Mouse (Mus musculus) lung, embryonic 15.5 days (tissue): ENCODE results near the gene Suclg2. TPM values are rescaled to one million over a fixed set of nuclear protein-coding genes. Genes with fewer than 3 reads are reported as not detected.
A peak's percentile ranks its signal among the peaks of the same experiment; 100 is the strongest.
"Not testable (repeated sequence)": the region's sequence is repeated elsewhere in the genome, so short reads cannot be mapped to it uniquely, and the experiment has no call there.

ENCODE experiments used
- ATAC-seq: fragments of 200-750 bp; cut with Nextera tagmentation; 2 replicates; pipeline ENCODE4 v1.8.0; 2017; ENCODE audit warnings: moderate number of reproducible peaks, borderline replicate concordance; ENCODE audit not compliant: low FRiP score, low TSS enrichment; ENCODE audit errors: extremely low read depth
- H3K27ac ChIP-seq: fragments of 300-500 bp; sonication (generic); 2 replicates; pipeline ENCODE4 v1.5.1; 2015; ENCODE audit warnings: moderate library complexity, mild to moderate bottlenecking, inconsistent platforms
- H3K27me3 ChIP-seq: fragments of 300-500 bp; sonication (generic); 2 replicates; pipeline ENCODE4 v1.6.1; 2015; ENCODE audit warnings: inconsistent platforms
- H3K36me3 ChIP-seq: fragments of 300-500 bp; sonication (generic); 2 replicates; pipeline ENCODE4 v1.6.1; 2015; ENCODE audit warnings: inconsistent platforms
- H3K4me1 ChIP-seq: fragments of 300-500 bp; sonication (generic); 2 replicates; pipeline ENCODE4 v1.6.1; 2015; ENCODE audit warnings: inconsistent platforms
- H3K4me2 ChIP-seq: fragments of 300-500 bp; sonication (generic); 2 replicates; pipeline ENCODE4 v1.6.1; 2015; ENCODE audit warnings: inconsistent platforms, mild to moderate bottlenecking, moderate library complexity
- H3K4me3 ChIP-seq: fragments of 300-500 bp; sonication (generic); 2 replicates; pipeline ENCODE4 v1.5.1; 2015; ENCODE audit warnings: mild to moderate bottlenecking, inconsistent platforms
- H3K9ac ChIP-seq: fragments of 300-500 bp; sonication (generic); 2 replicates; pipeline ENCODE4 v1.6.1; 2015; ENCODE audit warnings: inconsistent platforms
- H3K9me3 ChIP-seq: fragments of 300-500 bp; sonication (generic); 2 replicates; pipeline ENCODE4 v1.6.1; 2016; ENCODE audit warnings: inconsistent platforms
- WGBS: fragments of 180-500 bp; shearing (Covaris S2); methylation state at CpG from one replicate; pipeline ENCODE4 v1.1.7; 2015; 5-methylcytosine and 5-hydroxymethylcytosine counted together
- polyA plus RNA-seq: library from polyadenylated mRNA; unstranded; fragments of >200 nt; fragmentation: Nextera tagmentation; extraction: Ambion mirVana; gene quantifications from 2 replicates; pipeline ENCODE4 v1.2.1, GENCODE M21; 2015

The Suclg2 gene
- polyA plus RNA-seq, 1 experiment from 2014 or later = 69.8 TPM

DNA sequence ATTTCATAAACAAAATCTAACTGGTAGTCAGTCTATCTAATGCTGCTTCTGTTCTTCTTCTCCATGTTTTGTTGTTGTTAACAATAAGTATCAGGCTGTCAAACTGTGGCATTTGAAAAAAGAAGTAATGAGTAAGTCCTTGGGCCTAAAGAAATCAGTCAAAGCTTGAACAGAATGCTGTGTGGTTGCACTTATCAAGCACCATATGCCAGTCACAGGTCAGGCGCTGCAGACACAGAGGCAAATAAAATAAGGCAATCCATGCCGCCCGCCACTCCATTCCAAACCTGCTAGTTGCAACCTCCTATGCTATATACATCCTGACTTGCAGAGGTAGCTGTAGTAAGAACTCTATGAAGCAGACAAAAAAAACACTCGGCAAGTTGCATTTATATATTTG lies 100.2 kb downstream of the Suclg2 start:
- no peak overlapping the region for H3K4me3 ChIP-seq
- H3K9me3 ChIP-seq = no peaks in the 10 kb centered on the region
- H3K27ac ChIP-seq = no peak overlapping the region
- H3K36me3 ChIP-seq = no peaks in the 10 kb centered on the region
- ATAC-seq = no peak
- H3K4me2 ChIP-seq = no peak overlapping the region
- no peaks in the 10 kb centered on the region for H3K27me3 ChIP-seq
- H3K9ac ChIP-seq = no peak overlapping the region
- 86% methylated on average over 4 of the region's 4 CpGs for WGBS
- H3K4me1 ChIP-seq = peaks cover 6% of the 10 kb centered on the region

DNA sequence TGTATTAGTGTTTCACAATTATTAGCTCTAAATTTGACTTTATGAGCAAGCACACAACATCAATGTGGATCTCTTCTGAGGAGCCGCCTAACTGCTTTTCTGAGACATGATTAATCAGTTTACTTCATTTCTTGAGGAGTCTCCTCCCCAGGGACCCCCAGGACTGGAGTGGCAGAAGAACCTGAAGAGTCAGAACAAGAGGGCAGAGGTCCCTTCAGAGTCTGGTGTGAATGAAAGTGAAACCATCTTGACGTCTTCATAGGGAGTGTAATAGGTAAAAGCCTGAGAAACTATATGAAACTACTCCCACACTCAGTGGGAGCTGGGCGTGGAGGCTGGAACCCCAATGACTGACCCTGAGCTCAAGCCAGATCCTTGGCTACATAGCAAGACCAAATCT lies 105.4 kb downstream of the Suclg2 start:
- Histone ChIP-seq H3K9me3 (no peaks in the 10 kb centered on the region), H3K4me1 (no peaks in the 10 kb centered on the region), H3K4me3 (no peak overlapping the region), H3K27ac (no peak overlapping the region), H3K36me3 (no peaks in the 10 kb centered on the region), H3K27me3 (no peaks in the 10 kb centered on the region), H3K4me2 (no peak overlapping the region), H3K9ac (no peak overlapping the region)
- no peak for ATAC-seq
- 73% methylated on average over 3 of the region's 3 CpGs for WGBS

DNA sequence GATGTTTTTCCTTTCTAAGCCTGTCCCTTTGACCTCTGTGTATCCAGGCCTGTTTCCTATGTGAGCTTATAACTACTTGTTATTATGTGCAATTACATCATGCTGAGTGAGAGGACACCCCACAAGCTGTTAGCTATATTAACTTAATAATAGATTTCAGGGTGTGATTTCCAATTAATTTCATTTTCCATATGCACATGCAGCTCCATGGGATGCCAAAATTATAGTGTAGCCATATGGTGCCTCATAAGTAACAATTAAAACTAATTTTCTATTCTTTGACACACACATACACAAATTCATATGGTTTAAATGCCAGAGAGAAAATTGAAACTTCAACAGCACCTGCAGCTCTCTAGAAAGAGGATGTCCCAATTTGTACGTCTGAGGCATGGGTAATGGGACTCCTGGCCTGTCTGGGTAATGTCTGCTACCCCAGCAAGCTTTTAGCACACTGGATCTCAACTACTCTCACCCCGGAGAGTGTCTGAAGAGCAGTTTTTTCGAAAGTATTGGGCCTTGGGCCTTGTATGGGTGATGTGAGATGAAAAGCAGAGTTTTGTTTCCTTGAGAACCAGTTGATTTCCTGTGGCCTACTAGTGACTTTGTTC lies 106.1 kb downstream of the Suclg2 start:
- Histone ChIP-seq H3K9me3 (no peaks in the 10 kb centered on the region), H3K36me3 (no peaks in the 10 kb centered on the region), H3K4me1 (no peaks in the 10 kb centered on the region), H3K27me3 (no peaks in the 10 kb centered on the region), H3K9ac (no peak overlapping the region), H3K27ac (no peak overlapping the region), H3K4me2 (no peak overlapping the region), H3K4me3 (no peak overlapping the region)
- no peak for ATAC-seq
- 81% methylated on average over 3 of the region's 3 CpGs for WGBS

DNA sequence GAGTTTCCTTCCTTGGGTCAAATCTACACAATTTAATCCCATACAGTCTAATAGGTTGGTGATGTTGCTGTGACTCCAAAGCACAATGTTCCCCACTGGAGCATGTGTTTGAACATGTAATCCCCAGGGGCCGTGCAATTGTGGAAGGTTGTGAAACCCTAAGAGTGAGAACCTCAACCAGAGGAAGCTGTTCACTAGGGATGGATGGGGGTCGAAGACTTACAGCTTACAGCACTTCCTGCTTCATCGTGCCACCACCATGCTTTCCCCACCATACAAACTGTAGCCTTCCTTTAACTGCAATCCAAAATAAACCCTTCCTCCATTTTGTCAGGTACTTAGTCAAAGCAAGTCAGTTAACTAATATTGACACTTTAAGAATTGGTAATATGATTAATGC lies 107.5 kb downstream of the Suclg2 start:
- H3K4me3 ChIP-seq = no peak overlapping the region
- ATAC-seq = no peak
- H3K27ac ChIP-seq = no peak overlapping the region
- H3K4me1 ChIP-seq = no peaks in the 10 kb centered on the region
- H3K4me2 ChIP-seq = no peak overlapping the region
- 77% methylated on average over 3 of the region's 3 CpGs for WGBS
- H3K9me3 ChIP-seq = no peaks in the 10 kb centered on the region
- H3K9ac ChIP-seq = no peak overlapping the region
- H3K36me3 ChIP-seq = no peaks in the 10 kb centered on the region
- no peaks in the 10 kb centered on the region for H3K27me3 ChIP-seq

DNA sequence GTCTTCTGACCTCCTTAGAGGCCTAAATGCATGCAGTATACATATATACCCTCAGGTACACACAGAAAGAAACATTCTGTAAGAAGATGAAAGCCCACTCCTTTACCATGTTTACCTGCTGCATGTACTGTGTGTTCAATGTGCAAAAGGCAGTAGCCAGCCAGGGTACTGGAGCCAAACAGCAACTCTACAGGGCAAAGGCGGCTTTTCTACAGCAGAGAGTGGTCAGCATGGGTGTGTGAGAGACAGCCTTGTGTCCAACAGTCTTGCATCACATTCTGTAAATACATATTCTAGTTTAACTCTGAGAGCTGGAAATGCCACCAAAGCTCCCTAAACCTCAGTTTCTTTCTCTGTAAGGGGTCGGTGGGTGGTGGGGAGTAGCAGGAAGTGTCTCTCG lies 110.5 kb downstream of the Suclg2 start:
- no peak overlapping the region for H3K27ac ChIP-seq

DNA sequence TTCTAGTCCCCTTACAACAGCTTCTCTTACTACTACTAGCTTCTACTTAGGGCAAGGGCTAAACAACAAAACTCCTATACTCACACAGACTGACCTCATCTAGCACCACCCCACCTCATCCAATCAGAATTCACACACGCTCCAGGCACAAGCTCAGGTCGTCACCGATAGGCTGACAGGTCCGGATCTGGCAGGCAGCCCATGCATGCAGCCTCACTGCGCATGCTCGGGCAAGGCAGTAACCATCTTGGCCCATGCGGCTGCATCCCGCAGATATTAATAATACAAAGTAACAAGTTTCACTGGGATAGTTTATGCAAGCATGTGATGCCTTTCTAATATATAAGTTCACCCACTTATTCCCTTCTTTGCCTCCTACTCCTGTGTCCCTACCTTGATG lies 117.9 kb downstream of the Suclg2 start:
- H3K9me3 ChIP-seq, H3K9ac ChIP-seq, H3K27ac ChIP-seq, H3K36me3 ChIP-seq, ATAC-seq, H3K4me2 ChIP-seq, H3K27me3 ChIP-seq, H3K4me1 ChIP-seq, H3K4me3 ChIP-seq: not testable (repeated sequence)
- 87% methylated on average over 8 of the region's 8 CpGs for WGBS

More for the DNA sequence above, 110.5 kb downstream of the Suclg2 start:
- no peaks in the 10 kb centered on the region for H3K27me3 ChIP-seq
- 83% methylated on average over 3 of the region's 3 CpGs for WGBS
- H3K4me2 ChIP-seq = no peak overlapping the region
- no peak for ATAC-seq
- no peaks in the 10 kb centered on the region for H3K4me1 ChIP-seq
- H3K36me3 ChIP-seq = no peaks in the 10 kb centered on the region
- no peak overlapping the region for H3K4me3 ChIP-seq
- no peak overlapping the region for H3K9ac ChIP-seq
- H3K9me3 ChIP-seq = no peaks in the 10 kb centered on the region

DNA sequence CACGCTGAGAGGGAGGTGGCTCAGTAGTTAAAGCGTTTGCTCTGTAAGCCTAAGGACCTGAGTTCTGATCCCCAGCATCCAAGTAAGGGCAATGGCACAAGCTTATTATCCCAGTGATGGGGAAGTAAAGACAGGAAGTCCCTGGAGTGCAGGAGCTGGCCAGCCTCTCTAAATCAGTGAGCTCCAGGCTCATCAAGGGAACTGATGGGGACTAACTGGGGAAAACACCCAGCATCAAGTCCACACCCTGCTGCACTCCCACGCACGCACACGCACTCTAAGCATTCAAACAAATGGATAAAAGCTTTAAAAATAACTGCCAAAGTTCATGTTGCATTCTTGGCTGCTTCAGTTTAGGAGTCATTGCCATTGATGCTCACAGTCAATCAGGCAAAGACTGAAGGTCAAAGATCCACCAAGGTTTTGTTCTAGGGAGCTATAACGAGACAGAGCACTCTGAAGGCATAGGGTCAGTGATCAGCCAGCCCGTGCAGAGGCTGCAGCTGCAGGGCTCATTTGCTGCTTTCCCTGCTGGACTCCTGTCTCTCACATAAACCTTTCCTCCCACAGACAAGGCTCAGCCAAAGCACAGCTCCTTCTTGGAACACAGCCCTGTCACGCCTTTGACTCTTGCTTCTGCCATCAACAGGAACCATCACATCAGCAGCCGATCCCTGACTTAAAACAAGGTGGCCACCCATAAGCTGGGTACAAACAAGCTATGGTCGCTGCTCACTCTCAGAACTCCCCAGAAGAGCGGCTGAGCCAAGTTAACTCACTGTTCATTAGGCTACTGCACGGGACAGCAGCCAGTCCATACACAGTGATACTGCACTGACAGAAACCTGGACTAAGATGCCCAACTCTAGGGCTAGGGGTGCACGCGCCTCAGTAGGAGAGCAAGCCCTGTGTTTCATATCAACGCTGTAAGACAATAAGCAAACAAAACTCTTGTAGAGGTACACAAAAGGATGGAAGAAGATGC lies 121.5 kb downstream of the Suclg2 start:
- H3K4me3 ChIP-seq = no peak overlapping the region
- H3K36me3 ChIP-seq = no peaks in the 10 kb centered on the region
- H3K9ac ChIP-seq = no peak overlapping the region
- peaks cover 10% of the 10 kb centered on the region for H3K4me1 ChIP-seq
- H3K4me2 ChIP-seq = no peak overlapping the region
- H3K27me3 ChIP-seq = no peaks in the 10 kb centered on the region
- WGBS = 51% methylated on average over 15 of the region's 15 CpGs
- no peaks in the 10 kb centered on the region for H3K9me3 ChIP-seq
- H3K27ac ChIP-seq = no peak overlapping the region
- peak; percentile 82 for ATAC-seq

DNA sequence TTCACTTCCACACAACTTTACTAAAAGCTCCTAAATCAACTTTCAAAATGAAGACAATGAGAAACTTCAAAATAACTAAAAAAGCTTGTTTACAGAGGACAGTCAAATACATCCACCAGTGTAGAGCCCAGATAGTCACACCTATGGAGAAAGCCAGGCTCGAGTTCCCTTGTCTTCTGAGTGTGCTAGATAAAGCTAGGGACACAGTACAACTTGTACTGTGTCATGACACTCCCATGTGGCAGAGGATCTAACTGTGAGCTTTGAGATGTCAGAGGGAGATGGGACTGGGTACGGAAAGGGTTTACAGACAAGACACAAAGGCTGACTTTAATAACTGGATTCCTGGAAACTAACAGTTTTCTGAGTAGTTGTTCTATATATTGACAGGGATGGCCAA lies 122.7 kb downstream of the Suclg2 start:
- Histone ChIP-seq H3K4me1 (peaks cover 10% of the 10 kb centered on the region), H3K9ac (no peak overlapping the region), H3K4me3 (no peak overlapping the region), H3K27me3 (no peaks in the 10 kb centered on the region), H3K9me3 (no peaks in the 10 kb centered on the region), H3K4me2 (no peak overlapping the region), H3K36me3 (no peaks in the 10 kb centered on the region), H3K27ac (no peak overlapping the region)
- ATAC-seq = no peak
- WGBS = 83% methylated on average over 2 of the region's 2 CpGs

DNA sequence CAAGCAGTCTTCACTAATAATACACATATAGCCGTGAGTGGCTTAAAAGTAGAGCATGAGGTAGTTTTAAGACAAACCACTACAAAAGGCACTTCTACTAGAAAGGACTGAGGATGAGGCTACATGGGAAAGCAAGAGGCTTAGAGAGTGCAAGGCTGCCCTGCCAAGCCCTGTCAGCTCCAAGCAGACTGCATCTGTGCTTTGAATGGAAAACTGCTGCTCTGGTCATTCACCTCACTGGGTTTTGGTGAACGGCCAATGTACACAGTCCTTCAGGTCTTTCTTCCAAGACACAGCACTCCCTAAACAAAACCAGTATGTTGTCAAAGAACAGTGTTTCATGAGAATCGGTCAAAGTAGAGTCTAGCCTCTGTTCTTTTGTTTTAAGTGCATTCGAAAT lies 124.4 kb downstream of the Suclg2 start:
- H3K27ac ChIP-seq = no peak overlapping the region
- no peak overlapping the region for H3K9ac ChIP-seq
- no peak overlapping the region for H3K4me3 ChIP-seq
- no peak overlapping the region for H3K4me2 ChIP-seq
- no peaks in the 10 kb centered on the region for H3K27me3 ChIP-seq
- H3K9me3 ChIP-seq = no peaks in the 10 kb centered on the region
- H3K4me1 ChIP-seq = peaks cover 10% of the 10 kb centered on the region
- H3K36me3 ChIP-seq = no peaks in the 10 kb centered on the region
- 85% methylated on average over 4 of the region's 4 CpGs for WGBS
- no peak for ATAC-seq

DNA sequence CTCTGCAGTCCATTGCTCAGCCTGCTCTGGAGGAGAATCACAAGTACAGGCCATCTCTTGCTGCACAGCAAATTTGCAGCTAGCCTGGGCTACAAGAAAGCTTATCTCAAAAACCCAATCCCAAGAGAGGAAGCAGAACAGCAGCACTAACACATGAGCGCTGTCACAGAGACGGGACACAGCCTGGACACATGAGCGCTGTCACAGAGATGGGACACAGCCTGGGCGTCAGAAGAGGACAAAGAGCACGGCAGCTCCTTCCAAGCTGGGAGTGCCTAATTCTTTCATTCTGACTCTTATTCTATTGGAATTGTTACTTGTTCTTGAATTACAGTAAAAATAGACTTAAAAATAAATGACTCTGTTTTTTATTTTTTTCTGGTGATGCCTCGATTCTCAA lies 126.2 kb downstream of the Suclg2 start:
- Histone ChIP-seq H3K9me3 (no peaks in the 10 kb centered on the region), H3K4me2 (no peak overlapping the region), H3K36me3 (no peaks in the 10 kb centered on the region), H3K4me3 (no peak overlapping the region), H3K27ac (no peak overlapping the region), H3K4me1 (peaks cover 9% of the 10 kb centered on the region), H3K9ac (no peak overlapping the region), H3K27me3 (no peaks in the 10 kb centered on the region)
- ATAC-seq = no peak
- 81% methylated on average over 6 of the region's 6 CpGs for WGBS

DNA sequence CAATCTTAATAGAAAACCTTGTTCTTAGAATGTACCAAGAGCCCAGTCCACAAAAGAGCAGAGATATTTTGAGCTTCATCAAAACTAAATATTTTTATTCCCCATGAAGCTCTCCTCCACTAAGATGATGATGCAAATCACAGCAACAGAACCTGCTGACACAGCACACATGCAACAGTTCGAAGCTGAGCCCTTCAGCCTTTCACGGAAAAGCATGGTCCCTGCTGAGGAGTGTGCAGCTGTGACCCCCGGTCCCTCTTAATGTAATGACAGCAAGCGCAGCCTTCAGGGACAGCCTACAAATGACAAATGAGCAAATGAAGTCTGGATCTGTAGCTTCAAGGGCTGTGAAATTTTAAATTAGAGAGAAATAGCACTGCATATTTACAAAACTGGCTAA lies 128.1 kb downstream of the Suclg2 start:
- no peak for ATAC-seq
- Histone ChIP-seq H3K4me2 (no peak overlapping the region), H3K36me3 (no peaks in the 10 kb centered on the region), H3K9ac (no peak overlapping the region), H3K27ac (no peak overlapping the region), H3K27me3 (no peaks in the 10 kb centered on the region), H3K4me3 (no peak overlapping the region), H3K9me3 (no peaks in the 10 kb centered on the region), H3K4me1 (no peaks in the 10 kb centered on the region)
- 62% methylated on average over 4 of the region's 4 CpGs for WGBS

DNA sequence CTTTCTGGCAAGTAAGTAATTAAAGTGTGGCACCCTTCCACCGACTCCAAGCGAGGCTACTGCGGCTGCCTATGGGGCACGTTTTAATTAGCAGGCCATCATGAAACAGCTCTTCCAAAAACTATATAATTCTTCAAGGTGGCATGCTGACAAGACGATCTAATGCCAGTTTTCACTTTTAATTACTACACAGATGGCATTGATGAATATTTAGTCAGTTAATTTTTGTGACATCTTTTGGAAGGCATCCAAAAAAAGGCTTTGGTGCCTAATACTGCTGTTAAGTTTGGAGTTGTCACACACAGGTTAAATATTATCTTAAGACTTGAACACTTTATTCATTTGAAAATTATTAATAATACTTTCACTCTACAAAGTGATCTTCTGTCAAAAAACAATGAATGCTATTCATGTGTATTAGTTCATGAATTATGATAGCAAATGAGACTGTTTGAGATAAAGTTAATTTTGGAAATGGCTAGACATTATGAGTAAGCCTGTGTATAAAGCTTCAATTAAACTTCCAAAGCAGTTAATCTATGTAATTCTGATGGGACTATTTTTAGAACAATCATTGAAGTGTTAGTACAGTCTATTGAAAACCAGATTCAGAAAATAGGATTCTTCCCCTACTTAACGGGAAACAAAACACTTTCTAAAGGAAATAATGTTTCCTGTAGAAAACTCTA lies 131.3 kb downstream of the Suclg2 start:
- Histone ChIP-seq H3K27me3 (no peaks in the 10 kb centered on the region), H3K27ac (no peak overlapping the region), H3K9ac (no peak overlapping the region), H3K9me3 (no peaks in the 10 kb centered on the region), H3K36me3 (no peaks in the 10 kb centered on the region; the same call in 1 of the 2 replicates), H3K4me2 (no peak overlapping the region), H3K4me3 (no peak overlapping the region), H3K4me1 (no peaks in the 10 kb centered on the region)
- ATAC-seq = no peak
- WGBS = 67% methylated on average over 6 of the region's 6 CpGs
